9 mouse cellular contexts compared by ENCODE assay signal in genomic region chr2:73019371-73020146, GRCm38 (mm10). TPM values are rescaled to one million over a fixed set of nuclear protein-coding genes. Genes with fewer than 3 reads are reported as not detected.
A peak's percentile ranks its signal among the peaks of the same experiment; 100 is the strongest.
DNase-seq lines count a peak whose midpoint lies in the region; ATAC-seq lines count a peak whose summit lies in the region.
"Had no signal": no experiment of that assay in that cellular context is flagged by ENCODE, and none has a peak within 500 bp of the region (broad histone marks: within the 10 kb centered on the region; RNA-seq: fewer than 3 reads in every experiment).

No protein-coding gene starts in this region.

- H3K9me3 ChIP-seq in heart, embryonic 15.5 days (replicated peaks): no peaks in the 10 kb centered on the region
- no peaks in the 10 kb centered on the region for H3K9me3 ChIP-seq in intestine, embryonic 16.5 days (ENCODE audit: control insufficient read depth, low read length)

- intact Hi-C loops in left cerebral cortex, postnatal 10 days (cut with DNase I): no loop called here

- peak; percentile 67; the same call in 1 of the 2 replicates for ATAC-seq in heart, embryonic 15.5 days (replicated peaks; ENCODE audit: insufficient number of reproducible peaks, insufficient read depth, low FRiP score, low read depth)
- ATAC-seq in intestine, embryonic 16.5 days: no peak

- no peaks in the 10 kb centered on the region for H3K36me3 ChIP-seq in heart, embryonic 15.5 days
- H3K36me3 ChIP-seq in intestine, embryonic 16.5 days (ENCODE audit: control insufficient read depth, insufficient read depth, low read length): no peaks in the 10 kb centered on the region

- WGBS in heart, embryonic 15.5 days: 44% methylated on average over 9 of the region's 9 CpGs
- WGBS in intestine, embryonic 16.5 days: 68% methylated on average over 9 of the region's 9 CpGs

- no peak overlapping the region for H3K9ac ChIP-seq in heart, embryonic 15.5 days
- H3K9ac ChIP-seq in intestine, embryonic 16.5 days (ENCODE audit: low read depth, low read length): no peak overlapping the region

- no peak overlapping the region for H3K4me2 ChIP-seq in heart, embryonic 15.5 days
- H3K4me2 ChIP-seq in intestine, embryonic 16.5 days (ENCODE audit: low read depth, low read length): no peak overlapping the region

- H3K27ac ChIP-seq in heart, embryonic 15.5 days: peak overlapping the region; percentile 43
- no peak overlapping the region for H3K27ac ChIP-seq in intestine, embryonic 16.5 days (ENCODE audit: low read length)

- H3K27me3 ChIP-seq in heart, embryonic 15.5 days: no peaks in the 10 kb centered on the region
- H3K27me3 ChIP-seq in intestine, embryonic 16.5 days (replicated peaks; ENCODE audit: control insufficient read depth, insufficient read depth, low read length): no peaks in the 10 kb centered on the region

- no peak overlapping the region for H3K4me3 ChIP-seq in heart, embryonic 15.5 days
- H3K4me3 ChIP-seq in intestine, embryonic 16.5 days (ENCODE audit: low read length): no peak overlapping the region

- peaks cover 24% of the 10 kb centered on the region for H3K4me1 ChIP-seq in heart, embryonic 15.5 days (replicated peaks)
- H3K4me1 ChIP-seq in intestine, embryonic 16.5 days (ENCODE audit: control insufficient read depth, insufficient read depth, low read length): no peaks in the 10 kb centered on the region

- DNase-seq in lung, adult 18-20 months: peak; percentile 65 to 71
- no peak for DNase-seq in lung, postnatal 25 days (ENCODE audit: low spot score)
- DNase-seq in cerebellum, postnatal 14 days: peak; percentile 87 to 90
- DNase-seq in left cerebral cortex, postnatal 10 days (ENCODE audit: extremely low spot score in 1 of 2, low spot score in 2 of 2): peak; percentile 45 to 78
- DNase-seq in right cerebral cortex, postnatal 14 days: peak; percentile 76
- DNase-seq in liver: no peak

RNA-seq across cellular contexts. Expression of gene Gm11084, which starts 33.0 kb away (rescaled TPM):
- polyA plus RNA-seq in heart, embryonic 15.5 days (2015; fragmentation: Nextera tagmentation; extraction: Ambion mirVana): not detected in 2 replicates
- total RNA-seq in left cerebral cortex, postnatal 10 days (2021): not detected
- polyA plus RNA-seq in intestine, embryonic 16.5 days (2015; fragmentation: Nextera tagmentation; extraction: Ambion mirVana): not detected in 2 replicates
- total RNA-seq: gastrocnemius, postnatal 36 days had no signal

RNA-seq across cellular contexts. Expression of gene Sp3, which starts 39.3 kb away (rescaled TPM):
- polyA plus RNA-seq in heart, embryonic 15.5 days (2015; fragmentation: Nextera tagmentation; extraction: Ambion mirVana): 31.3 and 35.5 TPM in 2 replicates
- total RNA-seq in left cerebral cortex, postnatal 10 days (2021): 10 to 100 TPM; 44.9 to 56.5 TPM
- polyA plus RNA-seq in intestine, embryonic 16.5 days (2015; fragmentation: Nextera tagmentation; extraction: Ambion mirVana): 33.3 and 35.0 TPM in 2 replicates

Comparison
In these comparisons a context has a peak if more than half of its experiments do, and no peak if none do; other contexts are left out.
1. DNase-seq: peak in lung, adult 18-20 months (2 of 2), cerebellum, postnatal 14 days (2 of 2), left cerebral cortex, postnatal 10 days (2 of 2) and right cerebral cortex, postnatal 14 days (single experiment); none in lung, postnatal 25 days (single experiment) and liver (single experiment).